Mouse (Mus musculus) brown adipose tissue, adult 24 weeks (tissue): Measurements from ENCODE around the gene Emid1. TPM values are rescaled to one million over a fixed set of nuclear protein-coding genes. Genes with fewer than 3 reads are reported as not detected.

Experiments
- H3K27ac ChIP-seq: fragments of 200-500 bp; replicated peaks from 2 replicates; pipeline ENCODE4 v1.5.1; 2012; ENCODE audit warnings: low read depth, mild to moderate bottlenecking, low read length
- H3K4me1 ChIP-seq: fragments of 200-500 bp; 2 replicates; pipeline ENCODE4 v1.6.1; 2012; ENCODE audit warnings: low read length, mixed read lengths; ENCODE audit not compliant: control insufficient read depth, insufficient read depth, insufficient read length
- H3K4me3 ChIP-seq: fragments of 200-500 bp; 2 replicates; pipeline ENCODE4 v1.5.1; 2012; ENCODE audit warnings: low read depth, mild to moderate bottlenecking, low read length, moderate library complexity; ENCODE audit not compliant: insufficient read depth
- polyA plus RNA-seq: library from polyadenylated mRNA; stranded (reverse); fragments of >200 nt; gene quantifications from 2 replicates; pipeline ENCODE4 v1.2.4, GENCODE M21; 2012; ENCODE audit not compliant: missing spikeins, insufficient read depth, insufficient read length

Emid1 gene
- polyA plus RNA-seq, 1 experiment, result not detected

GRCm38 (mm10) chr11:5176685-5177084 is 24.6 kb upstream of the Emid1 start:
- H3K4me1 ChIP-seq, result no peaks in the 10 kb centered on the region
- H3K4me3 ChIP-seq, result no peak overlapping the region
- no peak overlapping the region for H3K27ac ChIP-seq

GRCm38 (mm10) chr11:5175866-5176265 is 23.8 kb upstream of the Emid1 start:
- no peak overlapping the region for H3K27ac ChIP-seq
- H3K4me1 ChIP-seq, result no peaks in the 10 kb centered on the region
- H3K4me3 ChIP-seq, result no peak overlapping the region

GRCm38 (mm10) chr11:5175141-5175540 is 23.1 kb upstream of the Emid1 start:
- H3K27ac ChIP-seq, result no peak overlapping the region

GRCm38 (mm10) chr11:5172861-5173260 is 20.8 kb upstream of the Emid1 start:
- H3K4me3 ChIP-seq, result no peak overlapping the region
- H3K4me1 ChIP-seq, result no peaks in the 10 kb centered on the region
- H3K27ac ChIP-seq, result no peak overlapping the region

More at GRCm38 (mm10) chr11:5175141-5175540, 23.1 kb upstream of the Emid1 start:
- no peaks in the 10 kb centered on the region for H3K4me1 ChIP-seq
- no peak overlapping the region for H3K4me3 ChIP-seq

GRCm38 (mm10) chr11:5167311-5167710 is 15.3 kb upstream of the Emid1 start:
- Histone ChIP-seq H3K27ac (no peak overlapping the region), H3K4me3 (no peak overlapping the region), H3K4me1 (no peaks in the 10 kb centered on the region)

- H3K27ac ChIP-seq, result no peak overlapping the region
- H3K4me1 ChIP-seq, result no peaks in the 10 kb centered on the region
- no peak overlapping the region for H3K4me3 ChIP-seq
These were observed 13.4 kb upstream of the Emid1 start for GRCm38 (mm10) chr11:5165471-5165916.

- Histone ChIP-seq H3K4me3 (no peak overlapping the region), H3K27ac (no peak overlapping the region), H3K4me1 (no peaks in the 10 kb centered on the region)
These were observed 12.3 kb upstream of the Emid1 start for GRCm38 (mm10) chr11:5164310-5164709.

- Histone ChIP-seq H3K4me3 (no peak overlapping the region), H3K27ac (no peak overlapping the region), H3K4me1 (no peaks in the 10 kb centered on the region)
These were observed 11.4 kb upstream of the Emid1 start for GRCm38 (mm10) chr11:5163421-5163820.

- H3K27ac ChIP-seq, result no peak overlapping the region
- no peaks in the 10 kb centered on the region for H3K4me1 ChIP-seq
- no peak overlapping the region for H3K4me3 ChIP-seq
These were observed 8.8 kb upstream of the Emid1 start for GRCm38 (mm10) chr11:5160722-5161485.

GRCm38 (mm10) chr11:5158056-5158455 is 6.0 kb upstream of the Emid1 start:
- no peaks in the 10 kb centered on the region for H3K4me1 ChIP-seq
- no peak overlapping the region for H3K27ac ChIP-seq
- no peak overlapping the region for H3K4me3 ChIP-seq

- 0 out of 2 replicates have a peak, but pooled peaks cover 3% of the 10 kb centered on the region for H3K4me1 ChIP-seq
- no peak overlapping the region for H3K4me3 ChIP-seq
- no peak overlapping the region for H3K27ac ChIP-seq
These were observed 3.1 kb upstream of the Emid1 start for GRCm38 (mm10) chr11:5154961-5155805.

GRCm38 (mm10) chr11:5151247-5151630 is 818 bp downstream of the Emid1 start:
- Histone ChIP-seq H3K27ac (no peak overlapping the region), H3K4me1 (peaks cover 3% of the 10 kb centered on the region; the same call in 1 of the 2 replicates), H3K4me3 (peak overlapping the region; percentile 37)

- Histone ChIP-seq H3K27ac (no peak overlapping the region), H3K4me3 (no peak overlapping the region)
These were observed 1.4 kb downstream of the Emid1 start for GRCm38 (mm10) chr11:5150416-5151246.

GRCm38 (mm10) chr11:5149955-5150354 is 2.1 kb downstream of the Emid1 start:
- Histone ChIP-seq H3K4me3 (no peak overlapping the region), H3K4me1 (peaks cover 3% of the 10 kb centered on the region; the same call in 1 of the 2 replicates), H3K27ac (no peak overlapping the region)

More at GRCm38 (mm10) chr11:5150416-5151246, 1.4 kb downstream of the Emid1 start:
- peaks cover 3% of the 10 kb centered on the region; the same call in 1 of the 2 replicates for H3K4me1 ChIP-seq

- Histone ChIP-seq H3K4me3 (no peak overlapping the region), H3K4me1 (peaks cover 3% of the 10 kb centered on the region; the same call in 1 of the 2 replicates), H3K27ac (no peak overlapping the region)
These were observed 2.8 kb downstream of the Emid1 start for GRCm38 (mm10) chr11:5149249-5149648.
